Mouse (Mus musculus) small intestine, adult 2 months (tissue): ENCODE results near the gene Padi6.

Experiments
- CTCF ChIP-seq: fragments of 200-500 bp; IDR thresholded peaks from 2 replicates; pipeline ENCODE4 v1.5.1; 2012; ENCODE audit warnings: low read depth, mild to moderate bottlenecking, control low read depth, inconsistent platforms, low read length, moderate library complexity, mixed read lengths; ENCODE audit not compliant: insufficient replicate concordance, insufficient read length; ENCODE audit errors: extremely low read depth
- POLR2A ChIP-seq: fragments of 200-500 bp; IDR thresholded peaks from 2 replicates; pipeline ENCODE4 v1.6.1; 2012; ENCODE audit warnings: low read depth, mild to moderate bottlenecking, control low read depth, inconsistent platforms, low read length, moderate library complexity

GRCm38 (mm10) chr4:140755811-140756210 is 13.4 kb upstream of the Padi6 start:
- no peak for TF ChIP-seq CTCF
- no peak for TF ChIP-seq POLR2A
